Comparison of ENCODE assay signal across 7 mouse cellular contexts in the genomic region with DNA sequence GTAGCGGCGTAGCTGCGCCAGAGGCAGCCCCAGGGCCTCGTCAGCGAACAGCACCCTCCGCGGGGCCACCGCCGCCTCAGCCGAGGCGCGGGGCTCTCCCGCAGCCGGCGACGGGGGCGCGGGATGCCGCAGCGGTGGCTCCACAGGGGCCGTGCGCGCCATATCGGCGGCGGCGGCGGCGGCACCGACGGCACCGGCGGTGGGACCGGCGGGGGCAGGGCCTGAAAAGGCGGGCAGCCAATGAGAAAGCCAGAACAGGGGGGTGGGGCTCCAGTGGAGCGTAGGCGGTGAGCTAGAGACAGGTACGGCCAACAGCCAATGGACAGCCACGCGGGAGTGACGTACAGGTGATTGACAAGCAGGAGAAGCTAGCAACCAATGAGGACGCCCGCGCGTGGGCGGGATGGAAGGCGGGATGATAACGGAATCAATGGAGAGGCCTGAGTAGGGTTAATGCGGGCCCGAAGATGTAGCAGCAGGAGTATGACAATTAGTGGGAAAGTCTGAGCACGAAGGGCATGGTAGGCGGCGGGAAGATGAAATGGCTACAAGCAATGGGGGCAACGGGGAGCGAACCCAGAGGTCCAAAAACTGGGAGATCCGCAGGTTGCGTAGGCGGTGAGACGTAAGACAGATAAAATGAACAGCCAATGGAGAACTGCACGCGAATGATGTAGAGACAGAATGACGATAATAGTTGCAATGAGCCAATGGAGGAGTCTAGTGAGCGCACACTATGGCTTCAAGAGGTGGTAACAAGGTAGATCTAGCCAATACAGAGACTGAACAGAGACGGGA. TPM values are rescaled to one million over a fixed set of nuclear protein-coding genes. Genes with fewer than 3 reads are reported as not detected.
DNase-seq lines count a peak whose midpoint lies in the region; ATAC-seq lines count a peak whose summit lies in the region.

A gene (minus strand): TSS at position 197 of the 798 bp plus-strand sequence.

- H3K4me1 ChIP-seq in embryonic facial prominence, embryonic 11.5 days (ENCODE audit: control insufficient read depth, insufficient read depth, low read length), result no peaks in the 10 kb centered on the region
- H3K4me1 ChIP-seq in limb, embryonic 10.5 days, result peaks cover 17% of the 10 kb centered on the region
- peaks cover 34% of the 10 kb centered on the region for H3K4me1 ChIP-seq in midbrain, embryonic 13.5 days (replicated peaks)

- H3K27me3 ChIP-seq in embryonic facial prominence, embryonic 11.5 days (ENCODE audit: control insufficient read depth, insufficient read depth, low read length), result no peaks in the 10 kb centered on the region
- H3K27me3 ChIP-seq in limb, embryonic 10.5 days (ENCODE audit: low read depth, poor library complexity, severe bottlenecking), result no peaks in the 10 kb centered on the region
- no peaks in the 10 kb centered on the region for H3K27me3 ChIP-seq in midbrain, embryonic 13.5 days

- H3K4me3 ChIP-seq in embryonic facial prominence, embryonic 11.5 days (ENCODE audit: low read depth, low read length), result peak within 1 kb of the TSS; percentile 59
- peak within 1 kb of the TSS; percentile 64 for H3K4me3 ChIP-seq in limb, embryonic 10.5 days
- peak within 1 kb of the TSS; percentile 53 for H3K4me3 ChIP-seq in midbrain, embryonic 13.5 days (replicated peaks)

- no peaks in the 10 kb centered on the region for H3K9me3 ChIP-seq in embryonic facial prominence, embryonic 11.5 days (replicated peaks; ENCODE audit: control insufficient read depth, low read length)
- no peaks in the 10 kb centered on the region for H3K9me3 ChIP-seq in limb, embryonic 10.5 days (replicated peaks)
- no peaks in the 10 kb centered on the region for H3K9me3 ChIP-seq in midbrain, embryonic 13.5 days

- ATAC-seq in embryonic facial prominence, embryonic 11.5 days (replicated peaks; ENCODE audit: insufficient number of reproducible peaks, low FRiP score, low TSS enrichment, low read depth), result peak; percentile 97
- peak; percentile 97 for ATAC-seq in granulocyte monocyte progenitor cell, adult 5-6 weeks (replicated peaks; ENCODE audit: poor library complexity, severe bottlenecking)
- peak; percentile 98 for ATAC-seq in midbrain, embryonic 13.5 days

- H3K36me3 ChIP-seq in embryonic facial prominence, embryonic 11.5 days (replicated peaks; ENCODE audit: control insufficient read depth, insufficient read depth, low read depth, low read length), result no peaks in the 10 kb centered on the region
- H3K36me3 ChIP-seq in limb, embryonic 10.5 days, result no peaks in the 10 kb centered on the region
- no peaks in the 10 kb centered on the region for H3K36me3 ChIP-seq in midbrain, embryonic 13.5 days

- peak within 1 kb of the TSS; percentile 79 for H3K9ac ChIP-seq in embryonic facial prominence, embryonic 11.5 days (replicated peaks; ENCODE audit: low read length)
- H3K9ac ChIP-seq in midbrain, embryonic 13.5 days (replicated peaks), result peak within 1 kb of the TSS; percentile 77

- peak within 1 kb of the TSS; percentile 41; the same call in 1 of the 2 replicates for H3K27ac ChIP-seq in embryonic facial prominence, embryonic 11.5 days (replicated peaks; ENCODE audit: low read depth, low read length)
- H3K27ac ChIP-seq in limb, embryonic 10.5 days, result peak within 1 kb of the TSS; percentile 94
- peak within 1 kb of the TSS; percentile 90 for H3K27ac ChIP-seq in midbrain, embryonic 13.5 days

- H3K4me2 ChIP-seq in embryonic facial prominence, embryonic 11.5 days (ENCODE audit: low read depth, low read length), result peak within 1 kb of the TSS; percentile 67
- peak within 1 kb of the TSS; percentile 62 for H3K4me2 ChIP-seq in midbrain, embryonic 13.5 days (replicated peaks)

- 17% methylated on average over 53 of the region's 65 CpGs for WGBS in embryonic facial prominence, embryonic 11.5 days
- 19% methylated on average over 65 of the region's 65 CpGs for WGBS in limb, embryonic 10.5 days
- 21% methylated on average over 55 of the region's 65 CpGs for WGBS in midbrain, embryonic 13.5 days

- peak; percentile 96 for DNase-seq in adrenal gland, postnatal 14 days
- DNase-seq in embryonic facial prominence, embryonic 11.5 days (ENCODE audit: low spot score), result peak; percentile 91
- peak; percentile 97 for DNase-seq in kidney, adult 11 months
- DNase-seq in limb, embryonic 10.5 days (ENCODE audit: low spot score), result peak; percentile 86
- peak; percentile 84 for DNase-seq in spleen, adult 12 weeks (ENCODE audit: low spot score)

RNA-seq across cellular contexts. Expression of the gene that starts here (rescaled TPM):
- total RNA-seq in adrenal gland, postnatal 14 days (2021), result 3.0 and 4.1 TPM in 2 replicates
- 1.2 and 1.3 TPM in 2 replicates for polyA plus RNA-seq in embryonic facial prominence, embryonic 11.5 days (2014; fragmentation: Nextera tagmentation; extraction: Ambion mirVana)
- 0.30 and 1.8 TPM in 2 replicates for total RNA-seq in granulocyte monocyte progenitor cell, adult 5-6 weeks (2014; fragmentation: Nextera tagmentation)
- 0.26 and 1.6 TPM in 2 replicates for total RNA-seq in granulocyte monocyte progenitor cell, adult 5-6 weeks (2017)
- polyA plus RNA-seq in limb, embryonic 10.5 days (2016; fragmentation: Nextera tagmentation; extraction: Ambion mirVana), result 1.3 and 1.5 TPM in 2 replicates
- polyA plus RNA-seq in midbrain, embryonic 13.5 days (2015; fragmentation: Nextera tagmentation; extraction: Ambion mirVana), result 4.3 and 5.1 TPM in 2 replicates

Comparison
In these comparisons a context has a peak if more than half of its experiments do, and no peak if none do; other contexts are left out.
1. Peak in every context shown above with its lines: DNase-seq, ATAC-seq, H3K4me3 ChIP-seq and H3K27ac ChIP-seq.
2. H3K27ac ChIP-seq: peak in every context shown above with its lines; median percentile 94 in limb, embryonic 10.5 days; 90 in midbrain, embryonic 13.5 days; 41 in embryonic facial prominence, embryonic 11.5 days.